Mouse (Mus musculus) embryonic fibroblast, embryonic 13.5 days (primary cell): Measurements from ENCODE around the gene Sorcs2.

Experiments used
- CTCF ChIP-seq: IDR thresholded peaks from 2 replicates; pipeline ENCODE4 v1.5.1; 2011; ENCODE audit warnings: mild to moderate bottlenecking, control low read depth, low read length, moderate library complexity, borderline replicate concordance; ENCODE audit not compliant: insufficient read depth
- POLR2A ChIP-seq: IDR thresholded peaks from 2 replicates; pipeline ENCODE4 v1.6.1; 2011; ENCODE audit warnings: low read depth, mild to moderate bottlenecking, control low read depth, low read length, moderate library complexity

GRCm38 (mm10) chr5:36377456-36378369, 20.2 kb downstream of the Sorcs2 start:
- TF ChIP-seq CTCF (no peak), POLR2A (no peak)
